Mouse (Mus musculus) limb, embryonic 13.5 days (tissue): ENCODE results near the gene Egfl7. TPM values are rescaled to one million over a fixed set of nuclear protein-coding genes. Genes with fewer than 3 reads are reported as not detected.

ENCODE experiments used
- ATAC-seq: fragments of 200-750 bp; cut with Nextera tagmentation; 2 replicates; pipeline ENCODE4 v1.8.0; 2017; ENCODE audit warnings: low read depth, moderate number of reproducible peaks, moderate TSS enrichment; ENCODE audit not compliant: low FRiP score
- H3K27ac ChIP-seq: fragments of 300-500 bp; sonication (generic); 2 replicates; pipeline ENCODE4 v1.5.1; 2015; ENCODE audit warnings: inconsistent platforms, mild to moderate bottlenecking, moderate library complexity
- H3K27me3 ChIP-seq: fragments of 300-500 bp; sonication (generic); 2 replicates; pipeline ENCODE4 v1.6.1; 2015; ENCODE audit warnings: mild to moderate bottlenecking, inconsistent platforms
- H3K36me3 ChIP-seq: fragments of 300-500 bp; sonication (generic); 2 replicates; pipeline ENCODE4 v1.6.1; 2015; ENCODE audit warnings: inconsistent platforms, mild to moderate bottlenecking, moderate library complexity
- H3K4me1 ChIP-seq: fragments of 300-500 bp; sonication (generic); 2 replicates; pipeline ENCODE4 v1.6.1; 2015; ENCODE audit warnings: inconsistent platforms
- H3K4me2 ChIP-seq: fragments of 300-500 bp; sonication (generic); replicated peaks from 2 replicates; pipeline ENCODE4 v1.6.1; 2015; ENCODE audit warnings: inconsistent platforms, mild to moderate bottlenecking, moderate library complexity
- H3K4me3 ChIP-seq: fragments of 300-500 bp; sonication (generic); 2 replicates; pipeline ENCODE4 v1.5.1; 2015; ENCODE audit warnings: moderate library complexity, mild to moderate bottlenecking, inconsistent platforms
- H3K9ac ChIP-seq: fragments of 300-500 bp; sonication (generic); 2 replicates; pipeline ENCODE4 v1.6.1; 2015; ENCODE audit warnings: mild to moderate bottlenecking, inconsistent platforms
- H3K9me3 ChIP-seq: fragments of 300-500 bp; sonication (generic); 2 replicates; pipeline ENCODE4 v1.6.1; 2016; ENCODE audit warnings: inconsistent platforms
- WGBS: fragments of 180-500 bp; shearing (Covaris S2); methylation state at CpG from one replicate; pipeline ENCODE4 v1.1.7; 2015; 5-methylcytosine and 5-hydroxymethylcytosine counted together
- polyA plus RNA-seq: library from polyadenylated mRNA; unstranded; fragments of >200 nt; fragmentation: Nextera tagmentation; extraction: Ambion mirVana; gene quantifications from 2 replicates; pipeline ENCODE4 v1.2.1, GENCODE M21; 2015

Egfl7 gene
- polyA plus RNA-seq, 1 experiment from 2014 or later = 103 TPM

- Histone ChIP-seq H3K4me2 (no peak overlapping the region), H3K4me1 (peaks cover 9% of the 10 kb centered on the region), H3K27ac (no peak overlapping the region), H3K36me3 (no peaks in the 10 kb centered on the region), H3K4me3 (no peak overlapping the region), H3K9ac (0 out of 2 replicates have a peak overlapping the region, but pooled peaks have one; percentile 25), H3K27me3 (no peaks in the 10 kb centered on the region), H3K9me3 (no peaks in the 10 kb centered on the region)
- 71% methylated on average over 9 of the region's 9 CpGs for WGBS
- no peak for ATAC-seq
Measured at GRCm38 (mm10) chr2:26571400-26571799, 8.4 kb upstream of the Egfl7 start.

GRCm38 (mm10) chr2:26571826-26572225, 8.0 kb upstream of the Egfl7 start:
- Histone ChIP-seq H3K4me1 (peaks cover 9% of the 10 kb centered on the region), H3K27ac (no peak overlapping the region), H3K36me3 (no peaks in the 10 kb centered on the region), H3K9ac (no peak overlapping the region), H3K27me3 (no peaks in the 10 kb centered on the region), H3K4me3 (no peak overlapping the region), H3K9me3 (no peaks in the 10 kb centered on the region), H3K4me2 (no peak overlapping the region)
- 62% methylated on average over 5 of the region's 5 CpGs for WGBS
- no peak for ATAC-seq

- ATAC-seq = no peak
- no peak overlapping the region; the same call in 1 of the 2 replicates for H3K27ac ChIP-seq
- H3K36me3 ChIP-seq = no peaks in the 10 kb centered on the region
- no peak overlapping the region for H3K4me2 ChIP-seq
- H3K4me3 ChIP-seq = no peak overlapping the region
- 71% methylated on average over 12 of the region's 12 CpGs for WGBS
- H3K27me3 ChIP-seq = no peaks in the 10 kb centered on the region
- H3K4me1 ChIP-seq = peaks cover 17% of the 10 kb centered on the region
- no peak overlapping the region for H3K9ac ChIP-seq
- H3K9me3 ChIP-seq = no peaks in the 10 kb centered on the region
Measured at GRCm38 (mm10) chr2:26573396-26573795, 6.4 kb upstream of the Egfl7 start.

GRCm38 (mm10) chr2:26573807-26574206, 6.0 kb upstream of the Egfl7 start:
- ATAC-seq = no peak
- Histone ChIP-seq H3K27ac (no peak overlapping the region; the same call in 1 of the 2 replicates), H3K9me3 (no peaks in the 10 kb centered on the region), H3K4me1 (peaks cover 21% of the 10 kb centered on the region), H3K4me2 (no peak overlapping the region), H3K9ac (no peak overlapping the region), H3K27me3 (no peaks in the 10 kb centered on the region), H3K36me3 (no peaks in the 10 kb centered on the region), H3K4me3 (no peak overlapping the region)
- 27% methylated on average over 5 of the region's 5 CpGs for WGBS

GRCm38 (mm10) chr2:26574862-26575261, 5.0 kb upstream of the Egfl7 start:
- H3K4me2 ChIP-seq = no peak overlapping the region
- WGBS = 66% methylated on average over 5 of the region's 5 CpGs
- ATAC-seq = no peak
- H3K36me3 ChIP-seq = no peaks in the 10 kb centered on the region
- H3K4me1 ChIP-seq = peaks cover 22% of the 10 kb centered on the region
- no peaks in the 10 kb centered on the region for H3K9me3 ChIP-seq
- H3K27me3 ChIP-seq = no peaks in the 10 kb centered on the region
- no peak overlapping the region for H3K27ac ChIP-seq
- no peak overlapping the region for H3K9ac ChIP-seq
- H3K4me3 ChIP-seq = no peak overlapping the region

GRCm38 (mm10) chr2:26575378-26575777, 4.4 kb upstream of the Egfl7 start:
- H3K27ac ChIP-seq = no peak overlapping the region
- ATAC-seq = no peak
- no peaks in the 10 kb centered on the region for H3K27me3 ChIP-seq
- WGBS = 84% methylated on average over 1 of the region's 1 CpGs
- no peak overlapping the region for H3K4me2 ChIP-seq
- H3K36me3 ChIP-seq = no peaks in the 10 kb centered on the region
- no peak overlapping the region for H3K9ac ChIP-seq
- no peaks in the 10 kb centered on the region for H3K9me3 ChIP-seq
- peaks cover 22% of the 10 kb centered on the region for H3K4me1 ChIP-seq
- H3K4me3 ChIP-seq = no peak overlapping the region

- Histone ChIP-seq H3K4me2 (no peak overlapping the region), H3K4me1 (peaks cover 22% of the 10 kb centered on the region), H3K9me3 (no peaks in the 10 kb centered on the region), H3K27ac (no peak overlapping the region), H3K9ac (no peak overlapping the region), H3K4me3 (no peak overlapping the region), H3K27me3 (no peaks in the 10 kb centered on the region), H3K36me3 (no peaks in the 10 kb centered on the region)
- WGBS = 64% methylated on average over 4 of the region's 4 CpGs
- ATAC-seq = no peak
Measured at GRCm38 (mm10) chr2:26575865-26576264, 3.9 kb upstream of the Egfl7 start.

- H3K27ac ChIP-seq = peak overlapping the region; percentile 15; the same call in 1 of the 2 replicates
- H3K36me3 ChIP-seq = no peaks in the 10 kb centered on the region
- H3K9me3 ChIP-seq = no peaks in the 10 kb centered on the region
- H3K4me1 ChIP-seq = peaks cover 22% of the 10 kb centered on the region
- H3K4me2 ChIP-seq = no peak overlapping the region
- H3K9ac ChIP-seq = no peak overlapping the region
- WGBS = 75% methylated on average over 4 of the region's 4 CpGs
- no peak for ATAC-seq
- H3K27me3 ChIP-seq = no peaks in the 10 kb centered on the region
- H3K4me3 ChIP-seq = no peak overlapping the region
Measured at GRCm38 (mm10) chr2:26576462-26576861, 3.4 kb upstream of the Egfl7 start.

GRCm38 (mm10) chr2:26578369-26578768, 1.4 kb upstream of the Egfl7 start:
- Histone ChIP-seq H3K36me3 (no peaks in the 10 kb centered on the region), H3K9me3 (no peaks in the 10 kb centered on the region), H3K4me1 (peaks cover 18% of the 10 kb centered on the region), H3K9ac (no peak overlapping the region), H3K27ac (peak overlapping the region; percentile 69; the same call in 1 of the 2 replicates), H3K4me3 (no peak overlapping the region), H3K4me2 (peak overlapping the region; percentile 11; the same call in 1 of the 2 replicates), H3K27me3 (no peaks in the 10 kb centered on the region)
- 51% methylated on average over 6 of the region's 6 CpGs for WGBS
- ATAC-seq = no peak

- Histone ChIP-seq H3K27ac (no peak overlapping the region), H3K4me3 (no peak overlapping the region), H3K4me2 (no peak overlapping the region), H3K9ac (no peak overlapping the region), H3K27me3 (no peaks in the 10 kb centered on the region), H3K36me3 (no peaks in the 10 kb centered on the region), H3K4me1 (peaks cover 13% of the 10 kb centered on the region), H3K9me3 (no peaks in the 10 kb centered on the region)
- ATAC-seq = no peak
- 87% methylated on average over 5 of the region's 5 CpGs for WGBS
Measured at GRCm38 (mm10) chr2:26580751-26581150, 937 bp downstream of the Egfl7 start.

- peaks cover 21% of the 10 kb centered on the region for H3K4me1 ChIP-seq
- no peak overlapping the region for H3K27ac ChIP-seq
- no peak overlapping the region for H3K4me3 ChIP-seq
- no peaks in the 10 kb centered on the region for H3K9me3 ChIP-seq
- WGBS = 52% methylated on average over 2 of the region's 2 CpGs
- no peak for ATAC-seq
- no peak overlapping the region for H3K9ac ChIP-seq
- no peaks in the 10 kb centered on the region for H3K27me3 ChIP-seq
- no peak overlapping the region for H3K4me2 ChIP-seq
- H3K36me3 ChIP-seq = no peaks in the 10 kb centered on the region
Measured at GRCm38 (mm10) chr2:26582203-26582602, 2.4 kb downstream of the Egfl7 start.

GRCm38 (mm10) chr2:26582741-26583140, 2.9 kb downstream of the Egfl7 start:
- ATAC-seq = no peak
- no peak overlapping the region for H3K4me2 ChIP-seq
- H3K36me3 ChIP-seq = no peaks in the 10 kb centered on the region
- peaks cover 21% of the 10 kb centered on the region for H3K4me1 ChIP-seq
- no peak overlapping the region for H3K4me3 ChIP-seq
- no peak overlapping the region for H3K9ac ChIP-seq
- 81% methylated on average over 7 of the region's 7 CpGs for WGBS
- no peaks in the 10 kb centered on the region for H3K27me3 ChIP-seq
- H3K9me3 ChIP-seq = no peaks in the 10 kb centered on the region
- no peak overlapping the region for H3K27ac ChIP-seq

- Histone ChIP-seq H3K4me2 (no peak overlapping the region), H3K9me3 (no peaks in the 10 kb centered on the region), H3K27me3 (no peaks in the 10 kb centered on the region), H3K4me3 (peak overlapping the region; percentile 22), H3K4me1 (peaks cover 12% of the 10 kb centered on the region), H3K27ac (no peak overlapping the region; the same call in 1 of the 2 replicates), H3K36me3 (no peaks in the 10 kb centered on the region), H3K9ac (peak overlapping the region; percentile 35; the same call in 1 of the 2 replicates)
- 60% methylated on average over 11 of the region's 11 CpGs for WGBS
- ATAC-seq = no peak
Measured at GRCm38 (mm10) chr2:26583640-26584039, 3.8 kb downstream of the Egfl7 start.
